Mouse (Mus musculus): ENCODE results near the gene Ccdc138.

GRCm38 (mm10) chr10:58600151-58600550 is 102.4 kb downstream of the Ccdc138 start:
- TF ChIP-seq CTCF (IDR thresholded peaks at IDR 0.05; ENCODE audit: insufficient read depth, low read depth, low read length) (no peak), POLR2A (IDR thresholded peaks at IDR 0.05; ENCODE audit: insufficient read depth, low read depth, low read length) (no peak)

Data from olfactory bulb, adult 2 months (tissue).